Mouse (Mus musculus) heart, adult 2 months (tissue): ENCODE data around the gene Plxnb3. TPM values are rescaled to one million over a fixed set of nuclear protein-coding genes. Genes with fewer than 3 reads are reported as not detected.
A peak's percentile ranks its signal among the peaks of the same experiment; 100 is the strongest.

Experiments
- DNase-seq, 2 experiments: peaks; one replicate each; pipeline ENCODE4 v3.0.0; 2021
- H3K27ac ChIP-seq: fragments of 200-600 bp; 2 replicates; pipeline ENCODE4 v1.8.1; 2022
- H3K27me3 ChIP-seq: fragments of 200-500 bp; 2 replicates; pipeline ENCODE4 v1.6.1; 2012; ENCODE audit warnings: mild to moderate bottlenecking, low read length, inconsistent platforms, mixed read lengths; ENCODE audit not compliant: control insufficient read depth, insufficient read depth
- H3K36me3 ChIP-seq: fragments of 200-500 bp; 2 replicates; pipeline ENCODE4 v1.6.1; 2012; ENCODE audit warnings: low read length, inconsistent platforms; ENCODE audit not compliant: control insufficient read depth, insufficient read depth
- H3K4me1 ChIP-seq: fragments of 200-500 bp; 2 replicates; pipeline ENCODE4 v1.6.1; 2011; ENCODE audit warnings: low read length; ENCODE audit not compliant: control insufficient read depth, insufficient read depth
- H3K4me3 ChIP-seq: fragments of 200-600 bp; 2 replicates; pipeline ENCODE4 v1.8.1; 2022
- H3K79me2 ChIP-seq: fragments of 200-500 bp; replicated peaks from 2 replicates; pipeline ENCODE4 v1.6.1; 2012; ENCODE audit warnings: mild to moderate bottlenecking, inconsistent platforms, low read length, moderate library complexity, mixed read lengths; ENCODE audit not compliant: control insufficient read depth, insufficient read depth
- H3K9ac ChIP-seq: fragments of 200-500 bp; 2 replicates; pipeline ENCODE4 v1.6.1; 2012; ENCODE audit warnings: low read depth, mild to moderate bottlenecking, control low read depth, inconsistent platforms, low read length, mixed read lengths
- CTCF ChIP-seq: fragments of 200-600 bp; IDR thresholded peaks from 2 replicates; pipeline ENCODE4 v1.8.1; 2022; ENCODE audit warnings: antibody characterized with exemption, mild to moderate bottlenecking, moderate library complexity
- EP300 ChIP-seq: fragments of 200-500 bp; IDR thresholded peaks from 2 replicates; pipeline ENCODE4 v1.6.1; 2011; ENCODE audit warnings: low read depth, low read length, control low read depth; ENCODE audit not compliant: insufficient read depth
- POLR2A ChIP-seq: fragments of 200-500 bp; IDR thresholded peaks from 2 replicates; pipeline ENCODE4 v1.6.1; 2011; ENCODE audit warnings: mild to moderate bottlenecking, low read depth, low read length, control low read depth; ENCODE audit not compliant: insufficient read depth
- WGBS: fragments of 180-500 bp; shearing (Covaris S2); methylation state at CpG from one replicate; pipeline ENCODE4 v1.1.7; 2018; 5-methylcytosine and 5-hydroxymethylcytosine counted together
- intact Hi-C: fragments of 180-260 bp; cut with DNase I; formaldehyde crosslinking; loops from one replicate; pipeline ENCODE4 v1.15.1; 2025
- polyA plus RNA-seq: library from polyadenylated mRNA; depleted of rRNA; stranded (reverse); fragments of >200 nt; gene quantifications from 2 replicates; pipeline ENCODE4 v1.2.3, GENCODE M21; 2012
- total RNA-seq, 2 experiments: library from RNA; stranded (reverse); gene quantifications; 2 replicates each; pipeline ENCODE4 v1.2.3; 2021

The Plxnb3 gene
- total and polyA plus RNA-seq, 3 experiments = 1.0 to 4.5 (median 2.0) TPM

DNA sequence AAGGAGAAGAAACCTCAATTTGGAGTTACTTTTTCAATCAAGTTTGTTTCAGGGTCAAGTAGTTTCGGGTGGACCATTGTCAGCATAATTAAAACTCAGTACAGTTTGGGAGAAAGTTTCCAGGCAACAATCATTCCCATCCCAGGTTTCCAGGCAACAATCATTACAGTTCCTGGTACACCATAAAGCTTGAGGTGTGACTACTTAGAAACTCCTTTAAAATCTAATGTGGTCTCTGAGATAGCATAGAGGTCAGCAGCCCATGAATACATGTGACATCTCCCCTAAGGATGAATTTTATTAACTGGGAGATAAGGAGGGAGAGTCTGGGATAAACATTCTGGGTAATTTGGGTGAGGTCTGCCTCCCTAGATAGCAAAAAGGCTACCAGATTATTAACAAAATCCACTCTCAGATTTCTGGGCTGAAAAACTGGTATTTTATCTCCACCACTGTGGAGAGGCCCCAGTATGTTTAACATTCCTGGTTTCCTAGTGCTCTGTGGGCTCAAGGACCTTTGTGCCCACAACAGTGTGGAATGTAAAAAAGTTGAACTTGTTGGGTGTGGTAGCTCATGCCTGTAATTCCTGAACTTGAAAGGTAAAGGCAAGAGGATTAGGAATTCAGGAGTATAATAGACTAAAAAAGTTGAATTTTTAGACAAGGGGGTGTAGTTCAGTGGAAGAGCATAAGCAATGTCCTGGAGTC is 12.0 kb upstream of the Plxnb3 start:
- Histone ChIP-seq H3K27ac (no peak overlapping the region), H3K4me1 (no peaks in the 10 kb centered on the region), H3K9ac (no peak overlapping the region), H3K36me3 (no peaks in the 10 kb centered on the region), H3K27me3 (no peaks in the 10 kb centered on the region), H3K4me3 (no peak overlapping the region), H3K79me2 (no peaks in the 10 kb centered on the region)
- TF ChIP-seq CTCF = no peak
- DNase-seq = no peak
- 56% methylated on average over 1 of the region's 1 CpGs for WGBS
- intact Hi-C loops = no loop called here

DNA sequence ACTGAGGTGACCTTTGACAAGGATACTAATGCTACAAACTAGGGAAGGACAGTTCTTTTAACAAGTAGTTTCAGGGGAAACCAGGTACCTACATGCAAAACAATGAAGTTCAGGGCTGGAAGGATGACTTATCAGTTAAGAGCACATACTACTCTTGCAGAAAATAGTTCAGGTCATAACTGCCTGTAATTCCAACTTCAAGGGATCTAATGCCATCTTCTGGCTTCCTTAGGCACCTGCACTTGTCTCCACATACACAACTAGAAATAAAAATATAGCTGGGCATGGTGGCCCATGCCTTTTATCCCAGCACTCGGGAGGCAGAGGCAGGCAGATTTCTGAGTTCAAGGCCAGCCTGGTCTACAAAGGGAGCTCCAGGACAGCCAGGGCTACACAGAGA is 7.9 kb upstream of the Plxnb3 start:
- TF ChIP-seq EP300 (no peak), POLR2A (no peak), CTCF (peak; percentile 39)
- Histone ChIP-seq H3K4me3 (no peak overlapping the region), H3K27me3 (no peaks in the 10 kb centered on the region), H3K36me3 (no peaks in the 10 kb centered on the region), H3K9ac (no peak overlapping the region), H3K27ac (no peak overlapping the region), H3K79me2 (no peaks in the 10 kb centered on the region), H3K4me1 (no peaks in the 10 kb centered on the region)
- 82% methylated on average over 1 of the region's 1 CpGs for WGBS
- no peak for DNase-seq
- intact Hi-C loops = no loop called here

DNA sequence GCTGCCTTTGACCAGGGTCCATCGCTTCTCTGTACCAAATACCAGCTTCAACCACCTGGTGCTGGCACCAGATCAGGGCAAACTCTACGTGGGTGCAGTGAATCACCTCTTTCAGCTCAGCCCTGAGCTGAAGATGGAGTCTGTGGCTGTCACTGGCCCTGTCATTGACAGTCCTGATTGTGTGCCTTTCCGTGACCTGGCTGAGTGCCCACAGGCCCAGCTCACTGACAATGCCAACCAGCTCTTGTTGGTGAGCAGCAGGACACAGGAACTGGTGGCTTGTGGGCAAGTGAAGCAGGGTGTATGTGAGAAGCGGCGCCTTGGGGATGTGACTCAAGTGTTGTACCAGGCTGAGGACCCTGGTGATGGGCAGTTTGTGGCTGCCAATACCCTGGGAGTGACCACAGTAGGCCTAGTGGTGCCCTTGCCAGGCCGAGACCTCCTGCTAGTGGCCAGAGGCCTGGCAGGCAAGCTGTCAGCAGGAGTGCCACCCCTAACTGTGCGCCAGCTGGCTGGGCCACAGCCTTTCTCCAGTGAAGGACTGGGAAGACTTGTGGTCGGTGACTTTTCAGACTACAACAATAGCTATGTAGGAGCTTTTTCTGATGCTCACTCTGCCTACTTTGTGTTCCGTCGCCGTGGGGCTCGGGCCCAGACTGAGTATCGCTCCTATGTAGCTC is 1.9 kb downstream of the Plxnb3 start:
- 76% methylated on average over 13 of the region's 13 CpGs for WGBS
- H3K27ac ChIP-seq = no peak overlapping the region

DNA sequence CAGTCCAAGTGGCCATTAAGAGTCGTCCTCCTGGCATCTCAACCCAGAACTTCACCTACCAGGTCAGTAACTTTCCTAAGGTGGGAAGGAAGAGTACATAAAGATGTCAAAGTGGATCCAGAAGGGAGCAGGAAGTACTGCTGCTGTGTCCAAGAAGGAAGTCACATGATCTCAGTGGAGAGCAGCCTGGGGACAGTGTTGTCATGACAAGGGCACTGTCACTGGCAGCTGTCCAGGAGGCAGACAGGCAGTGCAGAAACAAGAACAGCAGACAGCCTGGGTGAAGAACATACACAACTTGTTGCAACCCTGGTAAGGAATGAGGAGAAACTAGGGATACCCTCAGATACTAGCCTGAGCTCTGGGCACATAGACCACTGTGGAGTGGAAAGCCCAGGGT is 8.4 kb downstream of the Plxnb3 start:
- H3K4me3 ChIP-seq = no peak overlapping the region
- H3K27me3 ChIP-seq = no peaks in the 10 kb centered on the region
- peaks cover 4% of the 10 kb centered on the region for H3K4me1 ChIP-seq
- DNase-seq = peak; percentile 50 to 73
- no peaks in the 10 kb centered on the region for H3K79me2 ChIP-seq
- H3K36me3 ChIP-seq = no peaks in the 10 kb centered on the region
- WGBS = 19% methylated on average over 1 of the region's 1 CpGs
- peak overlapping the region; percentile 26; the same call in 1 of the 2 replicates for H3K27ac ChIP-seq
- TF ChIP-seq EP300 (no peak), CTCF (no peak), POLR2A (no peak)
- intact Hi-C loops = no loop called here
- H3K9ac ChIP-seq = no peak overlapping the region

More for the DNA sequence above, 1.9 kb downstream of the Plxnb3 start:
- Histone ChIP-seq H3K4me3 (no peak overlapping the region), H3K79me2 (no peaks in the 10 kb centered on the region), H3K27me3 (no peaks in the 10 kb centered on the region), H3K9ac (no peak overlapping the region), H3K4me1 (peaks cover 4% of the 10 kb centered on the region; the same call in 1 of the 2 replicates), H3K36me3 (no peaks in the 10 kb centered on the region)
- intact Hi-C loops = no loop called here
- TF ChIP-seq CTCF (no peak), POLR2A (no peak), EP300 (no peak)
- no peak for DNase-seq

DNA sequence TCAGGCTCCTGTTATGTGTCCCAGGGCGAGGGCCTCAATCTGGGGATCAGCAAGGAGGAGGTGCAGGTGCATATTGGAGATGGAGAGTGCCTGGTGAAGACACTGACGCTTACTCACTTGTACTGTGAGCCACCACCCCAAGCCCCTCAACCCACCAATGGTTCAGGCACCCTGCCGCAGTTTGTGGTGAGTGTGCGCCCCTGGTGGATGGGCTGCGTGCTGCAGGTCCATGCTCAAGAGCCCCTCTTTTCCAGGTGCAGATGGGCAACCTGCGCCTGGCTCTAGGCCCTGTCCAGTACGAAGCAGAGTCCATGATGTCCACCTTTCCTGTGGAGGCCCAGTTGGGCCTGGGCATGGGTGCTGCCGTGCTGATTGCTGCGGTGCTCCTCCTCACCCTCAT is 10.4 kb downstream of the Plxnb3 start:
- Histone ChIP-seq H3K36me3 (no peaks in the 10 kb centered on the region), H3K9ac (no peak overlapping the region), H3K4me3 (no peak overlapping the region), H3K27ac (no peak overlapping the region), H3K4me1 (peaks cover 4% of the 10 kb centered on the region), H3K79me2 (no peaks in the 10 kb centered on the region), H3K27me3 (no peaks in the 10 kb centered on the region)
- intact Hi-C loops = no loop called here
- DNase-seq = no peak
- 68% methylated on average over 9 of the region's 9 CpGs for WGBS
- TF ChIP-seq CTCF (peak; percentile 49), POLR2A (no peak), EP300 (no peak)

DNA sequence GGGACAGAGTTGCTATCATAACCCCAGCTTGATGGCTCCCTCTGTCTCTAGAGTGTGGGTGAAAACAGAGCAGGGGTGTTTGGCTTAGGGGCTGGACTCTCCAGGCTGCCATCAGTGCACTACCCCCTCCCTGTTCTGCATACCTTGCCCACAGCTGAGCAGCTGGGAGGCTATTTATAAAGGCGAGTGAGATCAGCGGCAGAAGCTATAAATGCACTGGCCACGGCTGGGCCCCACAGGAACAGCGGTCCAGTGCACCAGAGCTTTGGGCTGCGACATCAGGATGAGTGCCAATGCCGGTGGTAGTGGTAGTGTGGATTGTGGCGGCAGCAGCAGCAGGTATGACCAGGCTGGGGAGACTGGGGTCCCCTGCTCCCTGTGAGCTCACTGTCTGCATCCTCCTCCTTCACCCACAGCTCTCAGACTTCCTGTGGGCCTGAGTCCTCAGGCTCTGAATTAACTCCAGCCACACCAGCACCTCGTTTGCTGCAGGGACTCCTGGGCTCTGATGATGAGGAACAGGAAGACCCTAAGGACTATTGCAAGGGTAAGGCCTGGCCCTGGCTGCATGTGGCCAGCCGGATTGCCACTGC is 17.4 kb downstream of the Plxnb3 start, which contains the start of gene Srpk3:
Srpk3 (plus strand) TSS at position 238 of the 593 bp plus-strand sequence.
- DNase-seq = peak; percentile 56 to 64
- H3K4me3 ChIP-seq = peak within 1 kb of the TSS; percentile 36

More for the DNA sequence above, 17.4 kb downstream of the Plxnb3 start, which contains the start of gene Srpk3:
- Histone ChIP-seq H3K79me2 (no peaks in the 10 kb centered on the region), H3K27ac (peak within 1 kb of the TSS; percentile 74), H3K4me1 (peaks cover 3% of the 10 kb centered on the region), H3K27me3 (no peaks in the 10 kb centered on the region), H3K9ac (peak within 1 kb of the TSS; percentile 67), H3K36me3 (no peaks in the 10 kb centered on the region)
- intact Hi-C loops = no loop called here
- WGBS = 16% methylated on average over 9 of the region's 9 CpGs
- TF ChIP-seq EP300 = peak; percentile 23; the same call in 1 of the 2 replicates
- peak; percentile 85 for TF ChIP-seq POLR2A
- TF ChIP-seq CTCF = no peak
